In genomic region chr2:121441800-121442199, GRCm38 (mm10) we compare ENCODE assay signal across 8 mouse cellular contexts. TPM values are rescaled to one million over a fixed set of nuclear protein-coding genes. Genes with fewer than 3 reads are reported as not detected.
DNase-seq lines count a peak whose midpoint lies in the region; ATAC-seq and TF ChIP-seq lines count a peak whose summit lies in the region.

No protein-coding gene starts in this region.

- peaks cover 18% of the 10 kb centered on the region for H3K4me1 ChIP-seq in lung, embryonic 15.5 days
- H3K4me1 ChIP-seq in forebrain, embryonic 10.5 days, result peaks cover 20% of the 10 kb centered on the region
- H3K4me1 ChIP-seq in limb, embryonic 14.5 days (ENCODE audit: control insufficient read depth, insufficient read depth, low read length), result peaks cover 12% of the 10 kb centered on the region; the same call in 1 of the 2 replicates

- no peak for DNase-seq in lung, postnatal 4 days
- DNase-seq in forebrain, embryonic 10.5 days (ENCODE audit: extremely low spot score, low spot score), result no peak
- no peak for DNase-seq in limb, embryonic 14.5 days (ENCODE audit: low spot score)
- DNase-seq in spleen, adult 12 weeks (ENCODE audit: low spot score), result peak; percentile 31
- no peak for DNase-seq in gastrocnemius, postnatal 25 days
- no peak for DNase-seq in adipocyte (ENCODE audit: low spot score)
- DNase-seq in frontal cortex, adult 2 months (ENCODE audit: extremely low spot score in 1 of 2, low spot score in 1 of 2), result no peak

- no peak for TF ChIP-seq POLR2A in limb, embryonic 14.5 days (IDR thresholded peaks at IDR 0.05; ENCODE audit: borderline replicate concordance, extremely low read depth, insufficient read depth, insufficient read length)

- peak overlapping the region; percentile 91 for H3K4me2 ChIP-seq in lung, embryonic 15.5 days
- H3K4me2 ChIP-seq in limb, embryonic 14.5 days (replicated peaks; ENCODE audit: low read depth, low read length, severe bottlenecking), result peak overlapping the region; percentile 89

- no peaks in the 10 kb centered on the region for H3K9me3 ChIP-seq in lung, embryonic 15.5 days
- H3K9me3 ChIP-seq in forebrain, embryonic 10.5 days, result no peaks in the 10 kb centered on the region
- H3K9me3 ChIP-seq in limb, embryonic 14.5 days (ENCODE audit: control insufficient read depth, low read length), result no peaks in the 10 kb centered on the region

- H3K36me3 ChIP-seq in lung, embryonic 15.5 days, result peaks cover 31% of the 10 kb centered on the region
- H3K36me3 ChIP-seq in forebrain, embryonic 10.5 days (replicated peaks), result peaks cover 34% of the 10 kb centered on the region
- peaks cover 30% of the 10 kb centered on the region for H3K36me3 ChIP-seq in limb, embryonic 14.5 days (ENCODE audit: control insufficient read depth, insufficient read depth, low read length)

- 9% methylated on average over 11 of the region's 11 CpGs for WGBS in lung, embryonic 15.5 days
- 6% methylated on average over 11 of the region's 11 CpGs for WGBS in forebrain, embryonic 10.5 days
- 7% methylated on average over 11 of the region's 11 CpGs for WGBS in limb, embryonic 14.5 days

- ATAC-seq in lung, embryonic 15.5 days (ENCODE audit: borderline replicate concordance, extremely low read depth, low FRiP score, low TSS enrichment), result no peak; the same call in 1 of the 2 replicates
- no peak for ATAC-seq in limb, embryonic 14.5 days (ENCODE audit: low FRiP score, low read depth)

- no peak overlapping the region for H3K27ac ChIP-seq in lung, embryonic 15.5 days
- no peak overlapping the region for H3K27ac ChIP-seq in forebrain, embryonic 10.5 days
- no peak overlapping the region for H3K27ac ChIP-seq in limb, embryonic 14.5 days (replicated peaks; ENCODE audit: low read depth, low read length)

- H3K4me3 ChIP-seq in lung, embryonic 15.5 days, result peak overlapping the region; percentile 50
- peak overlapping the region; percentile 49 for H3K4me3 ChIP-seq in forebrain, embryonic 10.5 days
- H3K4me3 ChIP-seq in limb, embryonic 14.5 days (replicated peaks; ENCODE audit: low read length), result peak overlapping the region; percentile 49

- peak overlapping the region; percentile 38 for H3K9ac ChIP-seq in lung, embryonic 15.5 days
- H3K9ac ChIP-seq in limb, embryonic 14.5 days (ENCODE audit: low read depth, low read length, severe bottlenecking), result peak overlapping the region; percentile 53

- peaks cover 4% of the 10 kb centered on the region; the same call in 1 of the 2 replicates for H3K27me3 ChIP-seq in lung, embryonic 15.5 days
- peaks cover 29% of the 10 kb centered on the region for H3K27me3 ChIP-seq in forebrain, embryonic 10.5 days (ENCODE audit: poor library complexity, severe bottlenecking)
- no peaks in the 10 kb centered on the region for H3K27me3 ChIP-seq in limb, embryonic 14.5 days (ENCODE audit: control insufficient read depth, insufficient read depth, low read length)

RNA-seq across cellular contexts. Expression of gene Ell3, which starts 2.3 kb away (rescaled TPM):
- polyA plus RNA-seq in lung, embryonic 15.5 days (2015; fragmentation: Nextera tagmentation; extraction: Ambion mirVana), result 10.0 and 10.1 TPM in 2 replicates
- 4.3 and 5.0 TPM in 2 replicates for polyA plus RNA-seq in forebrain, embryonic 10.5 days (2016; fragmentation: Nextera tagmentation; extraction: Ambion mirVana)
- polyA plus RNA-seq in limb, embryonic 14.5 days (2012; rRNA removed), result 3.0 and 4.8 TPM in 2 replicates
- polyA plus RNA-seq in limb, embryonic 14.5 days (2014; fragmentation: Nextera tagmentation; extraction: Ambion mirVana), result 6.3 and 8.2 TPM in 2 replicates
- not detected for total RNA-seq in gastrocnemius, postnatal 25 days (2021)
- 0.60 and 1.3 TPM in 2 replicates for polyA plus RNA-seq in frontal cortex, adult 2 months (2012; rRNA removed)

RNA-seq across cellular contexts. Expression of gene Serf2, which starts 7.2 kb away (rescaled TPM):
- 430 and 452 TPM in 2 replicates for polyA plus RNA-seq in lung, embryonic 15.5 days (2015; fragmentation: Nextera tagmentation; extraction: Ambion mirVana)
- 449 TPM in 2 replicates for polyA plus RNA-seq in forebrain, embryonic 10.5 days (2016; fragmentation: Nextera tagmentation; extraction: Ambion mirVana)
- 459 and 792 TPM in 2 replicates for polyA plus RNA-seq in limb, embryonic 14.5 days (2012; rRNA removed)
- 635 and 646 TPM in 2 replicates for polyA plus RNA-seq in limb, embryonic 14.5 days (2014; fragmentation: Nextera tagmentation; extraction: Ambion mirVana)
- 100 to 1,000 TPM; 315 to 360 TPM for total RNA-seq in gastrocnemius, postnatal 25 days (2021)
- polyA plus RNA-seq in frontal cortex, adult 2 months (2012; rRNA removed), result 357 and 519 TPM in 2 replicates

RNA-seq across cellular contexts. Expression of gene Hypk, which starts 11.3 kb away (rescaled TPM):
- polyA plus RNA-seq in lung, embryonic 15.5 days (2015; fragmentation: Nextera tagmentation; extraction: Ambion mirVana), result 97.0 and 99.5 TPM in 2 replicates
- polyA plus RNA-seq in forebrain, embryonic 10.5 days (2016; fragmentation: Nextera tagmentation; extraction: Ambion mirVana), result 142 and 161 TPM in 2 replicates
- polyA plus RNA-seq in limb, embryonic 14.5 days (2012; rRNA removed), result 35.9 and 45.0 TPM in 2 replicates
- polyA plus RNA-seq in limb, embryonic 14.5 days (2014; fragmentation: Nextera tagmentation; extraction: Ambion mirVana), result 94.1 and 110 TPM in 2 replicates
- total RNA-seq in gastrocnemius, postnatal 25 days (2021), result 10 to 100 TPM; 14.2 to 20.2 TPM
- polyA plus RNA-seq in frontal cortex, adult 2 months (2012; rRNA removed), result 35.6 and 35.9 TPM in 2 replicates

RNA-seq across cellular contexts. Expression of gene Serinc4, which starts 14.8 kb away (rescaled TPM):
- polyA plus RNA-seq in lung, embryonic 15.5 days (2015; fragmentation: Nextera tagmentation; extraction: Ambion mirVana), result 0.07 and 0.20 TPM in 2 replicates
- polyA plus RNA-seq in forebrain, embryonic 10.5 days (2016; fragmentation: Nextera tagmentation; extraction: Ambion mirVana), result 0.15 and 0.27 TPM in 2 replicates
- 1.1 and 1.4 TPM in 2 replicates for polyA plus RNA-seq in limb, embryonic 14.5 days (2012; rRNA removed)
- polyA plus RNA-seq in limb, embryonic 14.5 days (2014; fragmentation: Nextera tagmentation; extraction: Ambion mirVana), result 0.18 and 0.70 TPM in 2 replicates
- total RNA-seq in gastrocnemius, postnatal 25 days (2021), result not detected
- polyA plus RNA-seq in frontal cortex, adult 2 months (2012; rRNA removed), result 0.55 and 1.4 TPM in 2 replicates

RNA-seq across cellular contexts. Expression of gene Catsper2, which starts 28.2 kb away (rescaled TPM):
- polyA plus RNA-seq in lung, embryonic 15.5 days (2015; fragmentation: Nextera tagmentation; extraction: Ambion mirVana), result 1.3 and 2.3 TPM in 2 replicates
- polyA plus RNA-seq in forebrain, embryonic 10.5 days (2016; fragmentation: Nextera tagmentation; extraction: Ambion mirVana), result 1.5 and 2.0 TPM in 2 replicates
- 4.1 and 4.8 TPM in 2 replicates for polyA plus RNA-seq in limb, embryonic 14.5 days (2012; rRNA removed)
- polyA plus RNA-seq in limb, embryonic 14.5 days (2014; fragmentation: Nextera tagmentation; extraction: Ambion mirVana), result 1.7 and 2.9 TPM in 2 replicates
- total RNA-seq in gastrocnemius, postnatal 25 days (2021), result 1 to 10 TPM; 1.9 TPM
- 8.4 and 8.6 TPM in 2 replicates for polyA plus RNA-seq in frontal cortex, adult 2 months (2012; rRNA removed)
